Mouse (Mus musculus): Measurements from ENCODE around the gene Cpsf4l. TPM values are rescaled to one million over a fixed set of nuclear protein-coding genes. Genes with fewer than 3 reads are reported as not detected.
A peak's percentile ranks its signal among the peaks of the same experiment; 100 is the strongest.
"Not testable (repeated sequence)": the region's sequence is repeated elsewhere in the genome, so short reads cannot be mapped to it uniquely, and the experiment has no call there.

The Cpsf4l gene
- polyA plus RNA-seq, 1 experiment from 2014 or later, result 0.54 TPM

DNA sequence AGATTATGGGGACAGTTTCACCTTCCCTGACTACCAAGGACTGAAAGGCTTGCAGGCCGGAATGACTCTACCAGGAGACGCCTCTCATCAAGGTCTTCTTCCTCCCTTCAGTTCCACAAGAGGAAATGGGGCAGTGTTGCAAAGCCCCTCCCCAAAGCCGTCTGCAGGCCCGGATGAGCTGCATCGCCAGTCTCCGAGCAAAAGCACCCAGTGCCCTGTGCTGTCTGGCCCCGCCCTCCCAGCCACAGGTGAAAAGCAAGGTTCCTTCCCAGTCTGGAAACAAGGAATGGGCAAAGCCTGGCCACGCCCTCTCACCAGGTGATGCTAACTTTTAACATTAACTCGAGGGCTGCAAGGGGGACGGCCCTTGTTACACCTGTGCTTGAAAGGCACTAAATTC lies 43.2 kb downstream of the Cpsf4l start:
- DNase-seq (ENCODE audit: low spot score) (no peak), ATAC-seq (ENCODE audit: low FRiP score) (no peak)
- H3K27ac ChIP-seq, result no peak overlapping the region

DNA sequence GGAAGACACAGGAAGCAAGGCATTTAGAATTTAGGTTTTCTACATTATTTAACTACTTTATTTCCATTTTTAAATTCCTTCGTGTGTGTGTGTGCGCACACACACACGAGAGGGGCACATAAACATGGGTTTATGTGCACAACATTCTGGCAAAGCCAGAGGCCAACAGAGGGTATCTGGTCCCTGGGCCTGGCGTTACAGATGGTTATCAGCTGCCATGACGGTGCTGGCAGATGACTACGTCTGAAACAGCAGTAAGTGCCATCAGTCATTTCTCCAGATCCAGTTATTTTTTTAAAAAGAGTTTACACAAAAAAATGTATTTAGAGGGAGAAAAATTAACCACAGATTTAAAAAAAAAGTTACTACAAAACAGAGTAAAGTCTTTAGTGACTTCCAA lies 43.6 kb downstream of the Cpsf4l start:
- Histone ChIP-seq H3K9me3 (ENCODE audit: control insufficient read depth, low read length) (no peaks in the 10 kb centered on the region), H3K36me3 (replicated peaks; ENCODE audit: control insufficient read depth, insufficient read depth) (peaks cover 38% of the 10 kb centered on the region), H3K27ac (no peak overlapping the region), H3K9ac (no peak overlapping the region), H3K27me3 (ENCODE audit: control insufficient read depth, insufficient read depth, low read length) (no peaks in the 10 kb centered on the region), H3K4me3 (replicated peaks; ENCODE audit: low read length) (no peak overlapping the region), H3K4me2 (replicated peaks) (no peak overlapping the region), H3K4me1 (replicated peaks; ENCODE audit: control insufficient read depth, insufficient read depth, low read length) (no peaks in the 10 kb centered on the region)
- no peak for ATAC-seq (ENCODE audit: low FRiP score)
- DNase-seq (ENCODE audit: low spot score), result no peak
- WGBS, result 76% methylated on average over 6 of the region's 6 CpGs

More for the DNA sequence above, 43.2 kb downstream of the Cpsf4l start:
- no peak overlapping the region for H3K4me2 ChIP-seq (replicated peaks)
- H3K27me3 ChIP-seq (ENCODE audit: control insufficient read depth, insufficient read depth, low read length), result no peaks in the 10 kb centered on the region
- no peak overlapping the region for H3K9ac ChIP-seq
- WGBS, result 68% methylated on average over 10 of the region's 10 CpGs
- H3K4me3 ChIP-seq (replicated peaks; ENCODE audit: low read length), result no peak overlapping the region
- peaks cover 37% of the 10 kb centered on the region for H3K36me3 ChIP-seq (replicated peaks; ENCODE audit: control insufficient read depth, insufficient read depth)
- H3K4me1 ChIP-seq (replicated peaks; ENCODE audit: control insufficient read depth, insufficient read depth, low read length), result no peaks in the 10 kb centered on the region
- no peaks in the 10 kb centered on the region for H3K9me3 ChIP-seq (ENCODE audit: control insufficient read depth, low read length)

DNA sequence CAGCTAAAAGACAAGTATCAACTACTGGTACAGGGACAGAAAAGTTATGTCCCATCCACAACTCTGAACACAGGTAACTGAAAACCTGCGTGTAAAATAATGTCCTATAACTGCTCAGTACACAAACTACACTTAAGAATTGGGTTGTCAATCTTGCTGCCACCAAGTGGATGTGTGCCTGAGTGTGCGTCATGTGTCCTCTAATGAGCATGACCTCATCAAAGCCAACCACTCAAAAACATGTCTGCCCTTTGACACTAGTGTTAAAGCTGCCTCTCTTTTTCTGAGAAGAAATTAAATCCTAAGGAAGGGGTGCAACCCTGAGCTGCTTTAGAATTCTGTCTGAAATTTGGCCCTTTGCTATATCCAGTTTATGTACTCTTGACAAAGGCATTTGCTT lies 45.5 kb downstream of the Cpsf4l start:
- no peak overlapping the region for H3K4me3 ChIP-seq (replicated peaks; ENCODE audit: low read length)
- peaks cover 51% of the 10 kb centered on the region for H3K36me3 ChIP-seq (replicated peaks; ENCODE audit: control insufficient read depth, insufficient read depth)
- no peak for DNase-seq (ENCODE audit: low spot score)
- 62% methylated on average over 2 of the region's 2 CpGs for WGBS
- H3K4me2 ChIP-seq (replicated peaks), result no peak overlapping the region
- no peak overlapping the region for H3K9ac ChIP-seq
- no peaks in the 10 kb centered on the region for H3K27me3 ChIP-seq (ENCODE audit: control insufficient read depth, insufficient read depth, low read length)
- no peak overlapping the region for H3K27ac ChIP-seq
- ATAC-seq (ENCODE audit: low FRiP score), result no peak
- no peaks in the 10 kb centered on the region for H3K4me1 ChIP-seq (replicated peaks; ENCODE audit: control insufficient read depth, insufficient read depth, low read length)
- no peaks in the 10 kb centered on the region for H3K9me3 ChIP-seq (ENCODE audit: control insufficient read depth, low read length)

DNA sequence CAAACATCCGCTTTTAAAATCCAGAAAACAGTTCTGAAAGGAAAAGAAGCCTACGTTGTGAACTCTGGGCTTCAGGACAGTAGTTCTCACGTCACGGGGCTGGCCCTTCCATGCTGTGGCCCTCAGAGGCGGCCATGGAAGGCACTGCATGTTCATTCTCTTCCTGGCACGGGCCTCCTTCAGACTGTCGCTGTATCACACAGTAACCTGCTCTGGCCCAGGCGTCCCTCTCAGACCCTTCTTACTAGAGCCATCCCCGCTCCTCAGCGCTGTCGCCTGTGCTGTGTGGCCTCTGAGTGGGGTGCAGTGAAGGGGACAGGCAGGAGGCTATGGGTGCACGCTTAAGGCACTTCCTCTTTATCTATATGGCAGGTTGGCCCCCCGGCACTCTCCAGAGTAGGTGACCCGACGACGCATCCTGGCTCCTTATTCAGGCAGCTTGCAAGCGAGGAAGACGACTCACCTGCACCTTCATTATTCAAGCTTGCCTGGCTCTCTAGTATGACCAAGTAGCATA lies 47.9 kb downstream of the Cpsf4l start:
- Histone ChIP-seq H3K9me3 (ENCODE audit: control insufficient read depth, low read length) (no peaks in the 10 kb centered on the region), H3K9ac (no peak overlapping the region), H3K36me3 (replicated peaks; ENCODE audit: control insufficient read depth, insufficient read depth) (peaks cover 75% of the 10 kb centered on the region), H3K4me1 (replicated peaks; ENCODE audit: control insufficient read depth, insufficient read depth, low read length) (0 out of 2 replicates have a peak, but pooled peaks cover 3% of the 10 kb centered on the region), H3K4me2 (replicated peaks) (no peak overlapping the region), H3K4me3 (replicated peaks; ENCODE audit: low read length) (no peak overlapping the region), H3K27me3 (ENCODE audit: control insufficient read depth, insufficient read depth, low read length) (no peaks in the 10 kb centered on the region), H3K27ac (no peak overlapping the region)
- WGBS, result 94% methylated on average over 18 of the region's 18 CpGs
- DNase-seq (ENCODE audit: low spot score) (no peak), ATAC-seq (ENCODE audit: low FRiP score) (no peak)

DNA sequence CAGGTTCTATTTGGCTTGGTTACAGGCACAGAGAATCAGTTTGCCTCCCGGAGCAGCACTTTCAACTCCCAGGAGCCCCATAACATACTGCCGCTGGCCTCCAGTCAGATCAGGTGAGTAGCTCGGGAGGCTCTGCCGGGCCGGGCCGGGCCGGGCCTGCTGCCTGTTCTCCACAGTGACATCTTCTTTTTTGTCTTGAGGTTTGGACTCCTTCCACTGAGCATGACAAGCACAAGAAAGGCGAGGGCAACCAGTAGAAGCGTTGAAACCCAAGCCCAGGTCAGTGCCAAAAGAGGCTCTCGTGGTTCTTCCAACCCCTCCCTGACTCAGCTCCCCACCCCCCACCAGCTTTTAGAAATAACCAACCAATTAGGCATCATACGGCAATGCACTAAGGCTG lies 48.9 kb downstream of the Cpsf4l start:
- H3K4me2 ChIP-seq (replicated peaks), result no peak overlapping the region
- no peak overlapping the region for H3K4me3 ChIP-seq (replicated peaks; ENCODE audit: low read length)
- no peaks in the 10 kb centered on the region for H3K9me3 ChIP-seq (ENCODE audit: control insufficient read depth, low read length)
- 95% methylated on average over 11 of the region's 11 CpGs for WGBS
- H3K4me1 ChIP-seq (replicated peaks; ENCODE audit: control insufficient read depth, insufficient read depth, low read length), result 0 out of 2 replicates have a peak, but pooled peaks cover 4% of the 10 kb centered on the region
- no peak overlapping the region for H3K9ac ChIP-seq
- no peak overlapping the region for H3K27ac ChIP-seq
- no peak for DNase-seq (ENCODE audit: low spot score)
- peaks cover 85% of the 10 kb centered on the region for H3K36me3 ChIP-seq (replicated peaks; ENCODE audit: control insufficient read depth, insufficient read depth)
- no peak for ATAC-seq (ENCODE audit: low FRiP score)
- H3K27me3 ChIP-seq (ENCODE audit: control insufficient read depth, insufficient read depth, low read length), result no peaks in the 10 kb centered on the region

DNA sequence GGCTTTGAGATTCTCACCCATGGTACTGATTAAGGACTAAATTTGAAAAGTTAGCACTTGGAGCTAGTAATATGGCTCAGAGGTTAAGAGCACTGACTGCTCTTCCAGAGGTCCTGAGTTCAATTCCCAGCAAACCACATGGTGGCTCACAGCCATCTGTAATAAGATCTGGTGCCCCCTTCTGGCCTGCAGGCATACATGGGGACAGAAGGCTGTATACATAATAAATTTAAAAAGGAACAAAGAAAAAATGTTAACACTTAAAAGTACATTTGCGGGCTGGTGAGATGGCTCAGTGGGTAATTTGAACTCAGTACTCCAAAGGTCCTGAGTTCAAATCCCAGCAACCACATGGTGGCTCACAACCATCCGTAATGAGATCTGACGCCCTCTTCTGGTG lies 49.6 kb downstream of the Cpsf4l start:
- not testable (repeated sequence) for ATAC-seq (ENCODE audit: low FRiP score); H3K4me2 ChIP-seq (replicated peaks); H3K9me3 ChIP-seq (ENCODE audit: control insufficient read depth, low read length); DNase-seq (ENCODE audit: low spot score); H3K4me1 ChIP-seq (replicated peaks; ENCODE audit: control insufficient read depth, insufficient read depth, low read length); H3K27me3 ChIP-seq (ENCODE audit: control insufficient read depth, insufficient read depth, low read length); H3K27ac ChIP-seq; H3K4me3 ChIP-seq (replicated peaks; ENCODE audit: low read length); H3K9ac ChIP-seq
- H3K36me3 ChIP-seq (replicated peaks; ENCODE audit: control insufficient read depth, insufficient read depth), result peaks cover 92% of the 10 kb centered on the region
- 99% methylated on average over 3 of the region's 3 CpGs for WGBS

DNA sequence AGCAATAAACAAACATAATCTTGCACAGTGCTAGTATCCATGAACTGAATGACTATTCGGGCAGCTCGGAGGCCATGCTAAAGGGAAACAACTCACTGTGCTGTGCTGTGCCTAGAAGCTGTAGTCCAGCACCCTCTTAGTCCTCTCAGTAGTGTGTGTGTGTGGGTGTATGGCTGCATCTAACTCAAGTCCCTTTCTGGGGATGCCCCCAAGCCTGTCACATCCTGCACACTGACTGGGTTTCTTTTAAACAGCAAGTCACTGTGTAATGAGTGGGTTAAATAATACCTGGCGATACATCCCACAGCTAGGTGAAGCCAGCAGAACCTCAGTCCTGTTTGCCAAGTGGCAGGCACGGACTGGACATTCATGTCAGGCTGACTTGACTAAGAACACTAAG lies 51.1 kb downstream of the Cpsf4l start:
- Histone ChIP-seq H3K4me1 (replicated peaks; ENCODE audit: control insufficient read depth, insufficient read depth, low read length) (0 out of 2 replicates have a peak, but pooled peaks cover 4% of the 10 kb centered on the region), H3K9ac (no peak overlapping the region), H3K4me3 (replicated peaks; ENCODE audit: low read length) (no peak overlapping the region), H3K9me3 (ENCODE audit: control insufficient read depth, low read length) (no peaks in the 10 kb centered on the region), H3K27ac (no peak overlapping the region), H3K36me3 (replicated peaks; ENCODE audit: control insufficient read depth, insufficient read depth) (peaks cover 99% of the 10 kb centered on the region), H3K4me2 (replicated peaks) (no peak overlapping the region), H3K27me3 (ENCODE audit: control insufficient read depth, insufficient read depth, low read length) (no peaks in the 10 kb centered on the region)
- 93% methylated on average over 4 of the region's 4 CpGs for WGBS
- ATAC-seq (ENCODE audit: low FRiP score), result no peak
- DNase-seq (ENCODE audit: low spot score), result no peak

DNA sequence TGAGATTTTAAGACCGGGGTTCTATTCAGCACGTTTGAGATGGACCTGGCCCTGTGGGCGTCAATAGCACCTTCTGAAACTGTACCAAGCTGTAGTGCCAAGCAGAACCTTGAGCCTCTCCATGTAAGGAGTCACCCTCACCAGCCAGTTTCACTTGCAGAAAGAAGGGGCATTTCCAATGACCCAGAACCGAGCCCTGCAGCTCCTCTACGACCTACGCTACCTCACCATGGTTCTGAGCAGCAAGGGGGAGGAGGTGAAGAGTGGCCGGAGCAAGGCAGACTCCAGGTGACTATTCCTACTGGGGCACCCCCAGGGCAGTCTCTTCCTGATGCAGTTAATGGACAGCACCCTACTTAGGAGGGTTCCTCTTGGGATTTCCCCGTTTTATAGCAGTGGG lies 51.5 kb downstream of the Cpsf4l start:
- Histone ChIP-seq H3K4me1 (replicated peaks; ENCODE audit: control insufficient read depth, insufficient read depth, low read length) (0 out of 2 replicates have a peak, but pooled peaks cover 4% of the 10 kb centered on the region), H3K36me3 (replicated peaks; ENCODE audit: control insufficient read depth, insufficient read depth) (peaks cover 99% of the 10 kb centered on the region), H3K27ac (no peak overlapping the region), H3K4me3 (replicated peaks; ENCODE audit: low read length) (no peak overlapping the region), H3K9me3 (ENCODE audit: control insufficient read depth, low read length) (no peaks in the 10 kb centered on the region), H3K9ac (no peak overlapping the region), H3K27me3 (ENCODE audit: control insufficient read depth, insufficient read depth, low read length) (no peaks in the 10 kb centered on the region), H3K4me2 (replicated peaks) (no peak overlapping the region)
- ATAC-seq (ENCODE audit: low FRiP score) (no peak), DNase-seq (ENCODE audit: low spot score) (no peak)
- WGBS, result 87% methylated on average over 8 of the region's 8 CpGs

DNA sequence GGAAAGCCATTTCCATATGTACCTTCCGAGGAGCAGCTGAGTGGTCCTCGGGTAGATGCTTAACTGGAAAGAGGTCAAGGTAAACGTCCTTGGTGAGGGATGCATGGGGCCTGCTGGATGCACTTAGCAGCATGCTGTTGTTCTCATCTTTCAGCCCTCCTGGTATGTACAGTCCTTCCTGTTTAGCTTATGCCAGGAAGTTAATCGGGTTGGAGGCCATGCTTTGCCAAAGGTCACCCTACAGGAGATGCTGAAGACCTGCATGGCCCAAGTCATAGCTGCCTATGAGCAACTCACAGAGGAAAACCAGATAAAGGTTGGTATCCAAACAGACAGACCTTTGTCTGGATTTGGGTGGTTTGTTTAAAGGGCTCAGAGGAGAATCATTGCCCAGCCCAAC lies 52.6 kb downstream of the Cpsf4l start:
- no peak overlapping the region for H3K4me2 ChIP-seq (replicated peaks)
- H3K27ac ChIP-seq, result no peak overlapping the region
- no peak overlapping the region for H3K4me3 ChIP-seq (replicated peaks; ENCODE audit: low read length)
- no peak for DNase-seq (ENCODE audit: low spot score)
- no peaks in the 10 kb centered on the region for H3K9me3 ChIP-seq (ENCODE audit: control insufficient read depth, low read length)
- no peak overlapping the region for H3K9ac ChIP-seq
- peaks cover 99% of the 10 kb centered on the region for H3K36me3 ChIP-seq (replicated peaks; ENCODE audit: control insufficient read depth, insufficient read depth)
- WGBS, result 86% methylated on average over 4 of the region's 4 CpGs
- 0 out of 2 replicates have a peak, but pooled peaks cover 4% of the 10 kb centered on the region for H3K4me1 ChIP-seq (replicated peaks; ENCODE audit: control insufficient read depth, insufficient read depth, low read length)
- ATAC-seq (ENCODE audit: low FRiP score), result no peak
- no peaks in the 10 kb centered on the region for H3K27me3 ChIP-seq (ENCODE audit: control insufficient read depth, insufficient read depth, low read length)

DNA sequence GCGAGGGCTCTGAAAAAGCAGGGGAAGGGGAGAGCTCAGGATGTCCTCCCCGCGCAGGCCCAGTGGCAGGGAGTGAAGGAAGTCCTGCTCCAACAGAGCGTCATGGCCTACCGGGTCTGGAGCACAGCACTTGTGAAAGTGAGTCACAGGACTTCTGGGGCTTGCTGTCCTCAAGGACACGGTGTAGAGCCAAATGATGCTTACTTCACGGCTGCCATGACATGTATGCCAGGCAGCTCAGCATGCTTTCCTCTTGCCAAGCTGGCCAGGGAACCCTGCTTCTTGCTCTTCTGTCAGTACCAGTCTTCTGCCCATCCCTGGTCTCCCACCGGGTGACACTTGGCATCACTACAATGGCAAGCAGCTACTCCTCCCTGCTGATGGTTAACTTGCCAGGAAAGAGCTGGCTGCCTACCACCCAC lies 53.3 kb downstream of the Cpsf4l start:
- ATAC-seq (ENCODE audit: low FRiP score) (peak; percentile 75; the same call in 1 of the 2 replicates), DNase-seq (ENCODE audit: low spot score) (no peak)
- Histone ChIP-seq H3K9ac (no peak overlapping the region), H3K27ac (no peak overlapping the region), H3K4me2 (replicated peaks) (no peak overlapping the region), H3K9me3 (ENCODE audit: control insufficient read depth, low read length) (no peaks in the 10 kb centered on the region), H3K36me3 (replicated peaks; ENCODE audit: control insufficient read depth, insufficient read depth) (peaks cover 95% of the 10 kb centered on the region), H3K4me1 (replicated peaks; ENCODE audit: control insufficient read depth, insufficient read depth, low read length) (0 out of 2 replicates have a peak, but pooled peaks cover 4% of the 10 kb centered on the region), H3K27me3 (ENCODE audit: control insufficient read depth, insufficient read depth, low read length) (no peaks in the 10 kb centered on the region), H3K4me3 (replicated peaks; ENCODE audit: low read length) (no peak overlapping the region)
- WGBS, result 83% methylated on average over 8 of the region's 8 CpGs

Data from hindbrain, embryonic 14.5 days (tissue).